Mouse (Mus musculus) hindlimb bud, embryonic 11.5 days (tissue): ENCODE measurements around the gene Emc6.

ENCODE experiments used
- DNase-seq: peaks from one replicate; pipeline ENCODE4 v3.0.0-alpha.2; 2012; ENCODE audit warnings: low read depth, low spot score; ENCODE audit errors: extremely low spot score

The Emc6 gene

DNA sequence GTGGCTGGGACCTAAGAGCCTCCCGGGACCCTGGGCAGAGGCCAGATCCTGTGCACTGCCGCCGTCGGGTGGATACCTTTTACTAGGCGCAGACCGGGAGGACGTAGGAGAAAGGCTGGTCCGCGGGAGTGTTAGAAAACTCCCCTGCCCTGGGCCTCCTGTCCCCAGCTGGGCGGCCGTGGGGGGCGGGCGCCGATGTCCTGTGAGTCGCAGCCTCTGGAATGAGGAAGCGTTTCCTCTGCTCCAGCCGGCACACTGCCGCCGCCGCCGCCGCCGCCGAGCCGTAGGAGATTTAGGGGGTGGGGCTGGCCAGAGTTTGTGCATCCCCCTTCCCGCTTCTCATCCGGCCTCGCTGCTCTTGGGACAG is 655 bp upstream of the Emc6 start:
- DNase-seq: no peak

DNA sequence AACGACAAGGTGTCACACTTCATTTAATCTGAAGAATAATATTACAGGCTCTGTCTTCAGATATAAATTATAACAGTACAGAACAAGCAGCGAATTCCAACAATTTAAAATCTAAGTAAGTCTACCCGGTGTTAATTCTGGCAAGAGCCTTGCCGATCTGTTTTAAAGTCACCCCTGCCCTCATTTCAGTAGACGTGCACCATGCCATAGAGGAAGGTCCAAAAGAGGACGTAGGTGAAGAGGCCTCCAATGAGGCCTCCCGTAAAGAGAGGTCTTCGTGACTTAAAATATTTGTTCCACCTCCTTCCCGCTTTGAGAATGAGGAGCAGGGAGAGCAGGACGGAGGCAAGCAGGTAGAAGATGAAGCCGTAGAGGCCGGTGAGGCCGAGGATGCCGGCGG is 651 bp downstream of the Emc6 start:
- no peak for DNase-seq

DNA sequence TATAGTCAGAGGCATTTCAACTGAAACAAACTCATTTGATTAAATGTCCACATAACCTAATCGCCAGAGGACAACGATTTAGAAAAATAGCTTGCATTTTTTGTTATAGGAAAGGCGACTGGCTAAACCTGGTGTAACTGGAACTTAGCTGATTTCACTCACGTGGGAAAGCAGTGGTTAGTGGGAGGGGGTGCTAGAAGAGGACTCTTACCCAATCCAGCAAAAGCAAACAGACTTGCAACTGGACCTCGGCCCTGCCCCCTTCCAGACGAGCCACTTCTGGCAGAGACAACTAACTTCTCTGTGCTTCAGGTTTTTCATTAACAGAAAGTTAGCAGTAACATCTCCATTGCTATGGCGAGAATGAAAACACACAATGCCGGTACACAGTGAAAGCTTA is 1.2 kb downstream of the Emc6 start:
- no peak for DNase-seq

DNA sequence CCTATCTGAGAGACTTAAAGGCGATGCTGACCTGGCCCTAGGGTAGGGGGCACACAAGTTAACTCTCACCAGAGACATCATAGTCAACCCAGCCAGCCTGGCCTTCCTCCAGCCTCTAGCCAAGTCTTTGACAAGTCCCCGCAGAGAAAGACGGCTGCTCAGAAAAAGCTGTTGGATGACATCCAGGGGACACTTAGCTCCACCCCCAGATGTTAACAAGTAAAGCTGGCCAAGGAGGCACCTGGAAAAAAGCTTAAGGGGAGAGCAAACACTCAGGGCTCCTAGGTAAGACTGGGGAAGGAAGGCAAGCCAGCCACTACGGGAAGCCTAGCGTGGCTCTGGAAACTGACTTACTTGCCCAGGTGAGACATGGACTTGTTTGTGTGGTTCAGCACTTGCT is 4.7 kb downstream of the Emc6 start:
- DNase-seq: no peak

DNA sequence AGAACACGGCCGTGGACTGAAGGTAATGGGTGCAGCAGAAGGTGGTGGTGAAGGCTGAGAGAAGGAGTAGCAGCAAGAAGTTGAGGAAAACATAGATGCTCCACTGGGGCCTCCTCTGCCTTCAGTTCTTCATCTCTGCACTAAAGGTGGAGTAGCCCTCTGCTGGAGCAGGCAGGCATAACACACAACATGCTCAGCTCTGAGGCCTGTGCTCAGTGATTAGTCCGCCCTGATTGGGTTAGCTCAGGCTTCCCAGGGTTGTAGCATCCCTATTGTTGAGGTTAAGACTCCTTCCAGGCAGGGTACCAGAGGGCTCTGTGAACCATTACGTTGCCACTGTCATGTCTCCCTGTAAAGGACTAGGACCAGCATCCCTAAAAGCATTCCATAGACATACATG is 7.6 kb downstream of the Emc6 start:
- no peak for DNase-seq

DNA sequence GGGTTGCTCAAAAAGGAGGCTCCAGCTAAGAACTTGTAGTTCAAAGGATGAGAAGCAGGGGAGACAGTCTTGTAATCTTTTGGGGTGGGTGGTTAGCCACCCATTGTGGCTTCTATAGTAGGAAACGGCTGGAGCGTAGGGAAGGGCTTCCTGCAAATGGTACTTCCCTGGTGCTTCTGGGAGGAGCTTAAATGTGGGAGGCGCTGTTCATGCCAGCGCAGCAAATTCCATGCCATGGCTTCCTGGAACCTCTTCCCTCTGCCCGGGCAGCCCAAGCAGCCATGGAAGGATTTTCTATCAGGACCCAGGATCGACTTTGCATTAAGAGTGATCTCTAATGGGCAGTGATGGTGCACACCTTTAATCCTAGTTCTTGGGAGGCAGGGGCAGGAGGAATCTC is 8.3 kb downstream of the Emc6 start:
- DNase-seq: no peak

DNA sequence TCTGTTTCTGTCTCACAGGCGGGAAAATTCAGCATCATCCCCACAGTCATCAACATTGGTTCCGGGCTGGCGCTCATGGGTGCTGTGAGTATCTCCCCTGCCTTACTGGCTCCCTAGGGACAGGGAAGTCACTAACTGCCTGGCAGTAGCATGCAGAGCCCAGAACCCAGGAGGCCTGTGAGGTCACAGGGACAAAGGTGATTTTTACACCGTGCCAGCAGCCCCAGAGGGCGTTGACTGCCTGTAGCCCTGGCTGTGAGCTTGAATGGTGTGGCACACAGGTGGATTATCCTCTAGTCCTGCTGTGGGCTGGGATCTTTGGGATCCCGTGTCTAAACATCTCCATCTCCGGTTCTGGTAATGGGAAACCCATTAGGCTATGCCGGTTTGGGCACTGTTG is 8.8 kb downstream of the Emc6 start:
- no peak for DNase-seq

DNA sequence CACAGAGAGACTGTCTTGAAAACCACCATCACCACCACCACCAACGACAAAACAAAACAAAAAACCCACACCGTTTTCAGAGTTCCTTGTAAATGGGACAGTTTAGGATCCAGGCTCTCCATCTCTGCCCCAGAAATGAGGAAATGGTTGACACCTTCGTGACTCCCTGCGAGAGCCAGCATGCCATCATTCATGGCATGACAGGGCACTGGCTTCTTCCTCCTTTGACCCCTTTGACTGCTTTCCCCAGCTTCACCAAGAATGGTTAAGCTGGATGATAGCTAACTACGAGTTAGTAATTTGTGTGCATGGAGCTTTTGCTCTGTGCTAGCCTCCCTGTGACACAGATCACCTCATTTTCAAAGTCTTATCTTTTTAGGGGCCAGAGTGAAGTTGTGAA is 14.6 kb downstream of the Emc6 start:
- DNase-seq: no peak

DNA sequence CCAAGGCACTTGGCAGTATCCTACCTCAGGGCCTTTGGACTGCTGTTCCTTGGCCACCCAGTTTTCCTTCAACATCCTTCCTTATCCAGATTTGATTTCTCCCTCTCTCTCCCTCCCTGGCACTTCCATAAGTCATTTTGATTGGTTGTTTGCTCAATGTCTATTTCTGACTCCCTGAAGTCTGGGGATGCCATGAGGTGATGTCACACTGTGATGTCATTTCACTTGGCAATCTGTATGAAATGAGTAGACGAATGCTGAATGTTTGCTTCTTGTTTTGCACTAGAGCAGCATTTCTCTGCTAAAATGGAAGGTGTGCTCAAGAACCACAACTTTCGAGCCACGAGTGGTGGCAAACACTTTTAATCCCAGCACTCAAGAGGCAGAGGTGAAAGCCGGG is 15.2 kb downstream of the Emc6 start:
- no peak for DNase-seq

DNA sequence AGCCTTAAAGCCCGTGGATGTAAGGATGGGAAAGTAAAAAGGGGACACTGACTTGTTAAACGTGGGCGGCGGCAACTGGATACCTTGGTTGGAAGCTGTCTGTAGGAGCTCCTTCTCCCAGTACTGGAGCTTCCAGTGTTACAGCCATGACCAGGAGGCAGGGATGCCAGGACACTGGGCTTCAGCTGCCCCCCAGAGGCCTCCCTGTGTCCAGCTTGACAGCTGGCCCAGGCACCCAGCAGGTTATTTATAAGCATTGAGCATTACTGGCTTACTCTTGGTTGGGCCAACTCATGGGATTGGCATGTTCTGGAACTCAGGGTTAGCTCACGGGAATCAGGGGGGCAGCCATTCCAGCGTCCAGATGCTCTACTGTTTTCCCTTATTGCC is 16.0 kb downstream of the Emc6 start:
- no peak for DNase-seq

DNA sequence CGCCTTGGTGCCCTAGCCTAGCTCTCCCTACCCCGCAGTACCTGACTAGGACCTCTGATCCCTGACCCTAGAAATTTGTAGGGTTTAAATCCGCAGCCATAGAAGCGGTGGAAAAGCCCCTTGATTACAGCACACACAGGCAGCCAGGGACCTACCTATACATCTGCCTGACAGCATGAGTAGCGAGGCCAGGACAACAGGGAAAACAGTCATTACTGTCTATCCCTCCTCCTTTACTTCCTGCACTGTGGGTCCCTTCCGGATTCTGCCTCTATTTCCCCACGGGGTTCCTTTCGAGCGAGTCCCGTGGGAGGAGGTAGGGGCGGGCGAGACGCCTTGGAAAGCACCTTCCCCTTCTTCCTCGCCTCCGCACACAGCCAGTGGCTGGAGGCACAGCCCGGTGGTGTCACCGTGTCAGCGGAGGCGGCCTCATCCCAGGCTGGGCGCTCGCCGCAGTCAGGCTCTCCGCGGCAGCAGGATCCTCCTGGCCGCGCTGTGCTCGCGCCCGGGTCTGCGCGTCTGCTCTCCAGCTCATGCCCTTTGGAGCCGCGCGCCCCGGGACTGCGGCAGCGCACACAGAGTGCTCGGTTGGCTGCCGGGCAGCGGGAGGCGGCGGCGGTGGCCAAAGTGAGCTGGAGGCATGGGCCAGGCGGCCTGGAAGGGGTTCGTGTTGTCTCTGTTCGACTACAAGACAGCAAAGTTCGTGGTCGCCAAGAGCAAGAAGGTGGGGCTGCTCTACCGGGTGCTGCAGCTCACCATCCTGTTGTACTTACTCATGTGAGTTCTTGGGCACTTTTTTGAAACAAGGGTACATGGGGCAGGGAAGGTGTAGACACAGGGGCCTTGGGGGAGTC is 16.7 kb downstream of the Emc6 start, which contains the start of gene P2rx5:
Gene P2rx5 (plus strand): TSS at position 465 of the 854 bp plus-strand sequence.
- DNase-seq: no peak

DNA sequence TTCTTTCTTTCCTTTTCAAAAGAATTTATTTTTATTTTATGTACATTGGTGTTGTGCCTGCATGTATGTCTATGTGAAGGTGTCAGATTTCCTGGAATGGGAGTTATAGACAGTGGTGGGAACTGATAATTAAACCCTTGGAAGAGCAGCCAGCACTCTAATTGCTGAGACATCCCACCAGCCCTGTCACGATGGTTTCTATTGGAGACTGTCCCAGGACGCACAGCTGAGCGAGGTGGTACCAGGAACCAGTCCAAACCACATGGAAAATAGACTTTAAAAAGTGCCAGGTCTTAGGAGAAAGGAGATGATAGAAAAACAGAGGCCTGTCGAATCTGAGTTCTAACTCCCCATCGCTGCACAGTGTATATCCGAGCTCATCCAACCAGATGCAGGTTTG is 21.8 kb downstream of the Emc6 start:
- no peak for DNase-seq

DNA sequence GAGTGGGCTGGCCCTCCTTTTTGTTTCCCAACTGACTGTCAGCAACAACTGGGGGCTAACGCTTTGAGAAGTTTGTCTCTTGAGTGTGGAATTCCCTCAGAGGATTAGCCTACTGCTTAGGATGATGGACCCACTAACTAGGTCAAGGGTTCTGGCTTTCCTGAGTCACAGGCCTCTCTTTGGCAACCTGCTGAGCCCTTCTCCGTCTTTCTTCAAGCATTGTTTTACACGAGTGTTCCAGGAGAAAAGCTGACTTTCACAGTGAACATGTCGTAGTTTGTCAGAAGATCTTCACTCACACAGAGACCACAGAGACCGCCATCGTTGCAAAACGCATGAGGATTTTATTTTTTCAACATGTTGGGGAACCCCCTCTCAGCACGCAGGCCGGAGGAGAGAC is 28.6 kb downstream of the Emc6 start:
- DNase-seq: no peak

DNA sequence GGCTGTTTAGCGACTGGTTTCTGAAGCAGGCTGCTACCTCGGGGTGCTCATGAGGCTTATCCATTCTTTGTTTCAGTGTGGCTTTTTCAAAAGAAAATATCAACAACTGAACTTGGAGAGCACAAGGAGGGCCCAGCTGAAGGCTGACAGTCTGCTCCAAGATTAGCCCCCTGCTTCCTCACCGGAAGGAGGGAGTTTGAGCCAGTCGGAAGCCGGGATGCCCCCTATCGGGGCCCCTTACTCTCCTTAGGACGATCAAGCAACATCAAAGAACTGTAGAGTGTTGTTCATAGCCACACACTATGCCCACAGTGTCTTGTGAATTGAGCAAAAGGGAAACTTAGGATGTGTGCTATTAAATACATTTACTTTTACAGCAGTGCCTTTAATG is 29.9 kb downstream of the Emc6 start:
- DNase-seq: no peak

DNA sequence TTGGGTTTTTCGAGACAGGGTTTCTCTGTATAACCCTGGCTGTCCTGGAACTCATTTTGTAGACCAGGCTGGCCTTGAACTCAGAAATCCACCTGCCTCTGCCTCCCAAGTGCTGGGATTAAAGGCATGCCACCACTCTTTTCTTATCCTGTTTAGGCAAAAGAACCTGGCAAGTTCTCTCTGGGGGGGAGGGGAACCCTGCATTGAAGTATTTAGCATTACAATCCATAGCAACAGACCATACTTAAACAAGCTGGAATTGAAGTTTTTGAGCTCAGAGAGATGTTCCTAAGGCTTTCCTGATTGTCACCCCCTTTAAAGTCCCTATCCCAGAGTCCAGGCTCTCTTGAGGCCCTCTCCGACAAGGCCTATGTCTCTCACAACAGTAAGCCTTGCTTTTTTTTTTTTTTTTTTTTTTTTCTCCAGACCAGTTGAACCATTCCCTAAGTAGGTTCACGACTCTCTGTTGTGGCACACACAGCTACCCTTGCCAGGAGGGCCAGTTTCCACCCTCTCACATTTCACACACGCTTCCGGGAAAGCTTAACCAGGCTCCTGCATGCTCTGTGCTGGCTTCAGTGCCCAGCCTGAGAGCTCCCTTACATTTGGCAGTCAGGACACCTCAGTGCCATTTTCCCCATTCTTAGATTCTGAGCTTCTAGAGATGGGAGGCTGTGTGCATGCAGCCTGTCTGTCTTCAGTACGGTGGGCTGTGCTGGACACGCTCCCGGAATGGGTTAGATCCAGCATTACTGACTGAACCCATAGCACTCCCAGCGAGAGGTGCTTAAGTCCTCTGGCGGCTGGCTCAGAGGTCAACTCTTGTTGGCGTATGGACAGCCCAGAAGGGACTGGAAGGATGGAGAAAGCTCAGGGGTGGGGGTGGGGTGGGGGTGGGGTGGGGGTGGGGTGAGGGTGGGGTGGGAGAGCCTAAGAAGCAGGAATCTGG is 30.5 kb downstream of the Emc6 start:
- DNase-seq: no peak

DNA sequence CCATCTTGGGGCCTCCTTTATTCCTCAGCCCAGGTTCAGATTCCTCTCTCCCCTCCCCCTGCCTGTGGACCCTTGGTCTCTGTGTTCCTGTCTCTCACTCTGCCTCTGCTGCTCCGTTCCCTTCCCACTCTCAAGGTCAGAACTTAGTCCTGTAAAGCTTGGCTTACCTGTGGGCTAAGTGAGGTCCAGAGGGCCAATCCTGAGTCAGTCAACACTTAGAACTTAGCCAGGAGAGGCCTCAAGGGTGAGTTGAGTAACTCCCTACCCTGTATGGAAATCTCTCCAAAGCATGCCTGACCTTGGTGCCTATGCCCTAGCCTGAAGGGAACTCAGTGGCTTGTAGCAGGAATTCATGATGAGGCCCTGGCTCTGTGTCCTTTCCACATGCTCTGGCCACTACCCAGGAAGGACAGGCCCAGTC is 32.6 kb downstream of the Emc6 start:
- no peak for DNase-seq

DNA sequence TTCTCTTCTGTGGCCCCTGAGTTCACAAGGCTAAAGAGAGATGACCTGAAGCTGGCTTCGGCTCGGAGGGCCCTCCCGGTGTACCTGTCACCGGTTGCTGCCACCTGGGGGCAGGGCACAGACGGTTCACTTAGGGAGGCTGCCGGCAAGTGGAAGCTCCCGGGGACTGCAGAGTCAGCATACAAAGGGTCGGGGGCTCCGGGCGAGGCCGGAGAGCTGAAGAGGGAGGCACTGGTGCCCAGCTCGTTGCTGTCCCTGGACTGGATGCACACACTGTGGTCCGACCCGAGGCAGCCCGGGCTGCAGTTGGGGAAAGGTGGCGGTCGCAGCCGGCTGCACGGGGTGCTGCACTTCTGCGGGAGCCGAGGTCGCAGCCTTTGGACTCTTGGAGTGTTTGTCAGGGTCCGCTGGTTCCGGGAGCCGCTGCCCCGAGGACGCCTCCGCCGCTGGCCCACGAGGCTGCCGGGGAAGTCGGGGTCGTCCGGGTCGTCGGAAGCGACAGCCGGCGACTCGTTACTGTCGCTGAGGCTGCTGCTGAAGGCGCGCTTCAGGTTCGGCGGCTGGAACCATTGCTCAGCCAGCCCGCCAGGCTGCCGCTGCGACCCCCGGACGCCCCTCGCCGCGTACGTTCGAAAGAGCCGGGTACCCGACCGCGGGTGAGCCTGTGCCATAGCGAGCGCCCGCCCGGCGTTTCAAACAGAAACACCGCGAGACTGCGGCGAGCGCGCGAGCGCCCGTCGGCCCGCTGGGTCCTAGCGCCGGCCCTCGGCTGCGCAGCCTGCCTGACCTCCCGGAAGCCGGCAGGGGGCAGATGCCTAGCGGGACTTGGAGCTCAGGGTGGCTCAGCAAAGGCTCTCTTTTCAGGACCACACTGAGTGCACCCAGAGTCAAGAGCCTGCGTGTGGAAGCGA is 39.0 kb downstream of the Emc6 start, which contains the start of gene Haspin:
Gene Haspin (minus strand): TSS at position 704 of the 911 bp plus-strand sequence.
- peak; percentile 72 for DNase-seq

DNA sequence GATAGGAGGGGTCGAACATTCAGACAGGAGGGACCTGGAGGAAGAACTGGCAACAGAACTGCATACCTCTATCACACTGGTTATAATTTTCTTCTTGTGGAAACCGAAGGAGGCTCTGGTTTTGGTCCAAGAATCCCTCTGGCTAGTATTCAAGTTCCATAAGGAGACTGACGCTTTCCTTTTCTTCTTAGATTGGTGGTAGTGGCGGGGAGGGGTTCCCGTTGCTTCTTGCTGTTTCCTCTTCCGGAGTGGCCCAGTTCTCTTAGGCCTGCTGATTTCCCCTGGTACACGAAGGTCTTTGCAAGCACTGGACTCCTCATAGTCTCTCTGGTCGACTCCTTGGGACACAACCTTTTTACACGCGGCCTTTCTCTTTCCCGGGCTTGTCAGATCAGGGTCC is 39.7 kb downstream of the Emc6 start:
- no peak for DNase-seq

DNA sequence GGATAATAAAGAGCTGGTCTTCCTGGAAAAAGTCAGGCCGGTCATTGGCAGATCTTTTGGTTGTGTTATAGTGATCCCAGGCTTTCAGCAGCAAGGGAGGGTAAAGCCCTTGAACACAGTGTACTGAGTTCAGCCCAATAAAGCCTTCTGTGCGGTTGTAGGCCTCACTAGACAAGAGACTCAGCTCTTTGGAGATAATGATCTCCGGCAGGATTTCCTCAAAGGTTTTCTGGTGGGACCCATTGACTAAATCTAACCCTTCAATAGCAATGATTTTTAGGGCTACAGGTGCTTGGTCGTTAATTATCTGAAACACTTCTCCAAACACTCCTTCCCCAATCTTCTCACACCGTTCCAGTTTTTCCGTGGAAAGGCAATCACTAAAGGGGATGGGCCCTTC is 40.2 kb downstream of the Emc6 start:
- DNase-seq: no peak

DNA sequence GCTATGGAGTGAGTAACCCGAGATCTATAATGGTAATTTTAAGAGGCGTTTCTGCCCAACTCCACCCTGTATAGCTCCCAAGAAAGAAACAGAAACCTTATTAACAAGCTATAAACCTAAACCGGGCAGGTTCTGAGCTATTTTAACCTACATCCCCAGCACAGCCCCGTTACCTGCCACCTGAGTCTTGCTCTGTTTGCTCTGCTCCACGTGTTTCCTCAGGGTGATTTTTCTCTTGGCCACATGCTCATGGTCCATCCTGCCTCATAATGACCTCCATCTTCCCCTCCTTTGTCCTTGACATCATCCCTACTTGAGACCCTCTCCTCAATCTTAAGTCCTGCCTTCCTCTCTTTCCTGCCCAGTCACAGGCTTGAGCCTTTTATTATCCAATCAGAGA is 42.6 kb downstream of the Emc6 start:
- DNase-seq: no peak

DNA sequence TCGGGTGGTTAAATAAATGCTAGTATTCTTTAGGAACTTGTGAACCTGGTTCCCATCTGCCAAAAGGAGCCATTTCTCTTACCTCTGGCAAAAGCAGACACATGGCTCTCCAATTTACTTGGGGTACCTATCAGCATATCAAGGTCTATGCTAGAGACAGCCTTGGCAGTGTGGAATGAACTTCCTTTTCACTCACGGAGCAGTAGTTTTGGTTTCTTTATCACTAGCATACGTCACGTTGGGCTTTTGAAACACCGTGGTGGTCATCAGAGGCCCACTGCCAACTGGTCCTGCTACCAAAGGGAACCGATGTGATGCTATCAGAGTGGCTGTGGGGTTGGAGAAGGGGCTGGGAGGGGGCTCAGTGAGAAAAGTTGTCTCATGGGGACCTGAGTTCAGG is 43.8 kb downstream of the Emc6 start:
- no peak for DNase-seq
